Mouse (Mus musculus) limb, embryonic 12.5 days (tissue): Measurements from ENCODE around the gene Mbnl2. TPM values are rescaled to one million over a fixed set of nuclear protein-coding genes. Genes with fewer than 3 reads are reported as not detected.

Experiments
- ATAC-seq: fragments of 200-750 bp; cut with Nextera tagmentation; 2 replicates; pipeline ENCODE4 v1.8.0; 2017; ENCODE audit warnings: low read depth, moderate TSS enrichment; ENCODE audit not compliant: insufficient number of reproducible peaks, insufficient read depth, low FRiP score, low TSS enrichment
- H3K27ac ChIP-seq: fragments of 300-500 bp; sonication (generic); 2 replicates; pipeline ENCODE4 v1.5.1; 2016; ENCODE audit warnings: mild to moderate bottlenecking, moderate library complexity
- H3K27me3 ChIP-seq: fragments of 300-500 bp; sonication (generic); 2 replicates; pipeline ENCODE4 v1.6.1; 2016; ENCODE audit warnings: mild to moderate bottlenecking, moderate library complexity
- H3K36me3 ChIP-seq: fragments of 300-500 bp; sonication (generic); 2 replicates; pipeline ENCODE4 v1.6.1; 2016; ENCODE audit warnings: mild to moderate bottlenecking, moderate library complexity
- H3K4me1 ChIP-seq: fragments of 300-500 bp; sonication (generic); replicated peaks from 2 replicates; pipeline ENCODE4 v1.6.1; 2016
- H3K4me2 ChIP-seq: fragments of 300-500 bp; sonication (generic); 2 replicates; pipeline ENCODE4 v1.6.1; 2016; ENCODE audit warnings: mild to moderate bottlenecking, moderate library complexity
- H3K4me3 ChIP-seq: fragments of 300-500 bp; sonication (generic); replicated peaks from 2 replicates; pipeline ENCODE4 v1.5.1; 2016; ENCODE audit warnings: mild to moderate bottlenecking
- H3K9ac ChIP-seq: fragments of 300-500 bp; sonication (generic); replicated peaks from 2 replicates; pipeline ENCODE4 v1.6.1; 2016; ENCODE audit warnings: mild to moderate bottlenecking, moderate library complexity
- H3K9me3 ChIP-seq: fragments of 300-500 bp; sonication (generic); 2 replicates; pipeline ENCODE4 v1.6.1; 2016; ENCODE audit warnings: mild to moderate bottlenecking, moderate library complexity
- WGBS: fragments of 180-500 bp; shearing (Covaris S2); methylation state at CpG from one replicate; pipeline ENCODE4 v1.1.7; 2016; 5-methylcytosine and 5-hydroxymethylcytosine counted together
- polyA plus RNA-seq: library from polyadenylated mRNA; unstranded; fragments of >200 nt; fragmentation: Nextera tagmentation; extraction: Ambion mirVana; gene quantifications from 2 replicates; pipeline ENCODE4 v1.2.1, GENCODE M21; 2016

Gene Mbnl2
- polyA plus RNA-seq, 1 experiment from 2014 or later, result 79.0 TPM

DNA sequence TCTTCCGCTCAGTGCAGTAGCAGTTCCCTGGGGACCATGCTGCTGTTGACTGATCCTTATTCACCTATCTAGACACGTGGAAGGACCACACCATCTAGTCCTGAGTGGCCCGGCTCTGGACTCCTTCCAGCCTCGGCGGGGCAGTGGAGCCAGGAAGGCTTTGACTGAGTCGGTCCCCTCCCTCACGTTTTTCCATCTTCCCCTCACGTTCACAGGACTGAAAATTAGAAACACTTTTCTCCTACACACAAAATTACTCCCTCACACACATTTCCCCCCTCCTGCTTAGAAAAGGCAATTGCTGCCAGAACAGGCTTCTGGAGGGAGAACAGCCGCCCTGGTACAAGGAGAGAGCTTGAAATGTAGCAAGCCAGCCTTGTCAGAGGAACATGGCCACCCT is 13.6 kb downstream of the Mbnl2 start:
- Histone ChIP-seq H3K4me2 (no peak overlapping the region), H3K27ac (peak overlapping the region; percentile 89), H3K27me3 (no peaks in the 10 kb centered on the region), H3K36me3 (peaks cover 25% of the 10 kb centered on the region; the same call in 1 of the 2 replicates), H3K9me3 (no peaks in the 10 kb centered on the region), H3K4me1 (peaks cover 76% of the 10 kb centered on the region), H3K4me3 (no peak overlapping the region), H3K9ac (no peak overlapping the region)
- WGBS, result 55% methylated on average over 9 of the region's 9 CpGs
- no peak for ATAC-seq

DNA sequence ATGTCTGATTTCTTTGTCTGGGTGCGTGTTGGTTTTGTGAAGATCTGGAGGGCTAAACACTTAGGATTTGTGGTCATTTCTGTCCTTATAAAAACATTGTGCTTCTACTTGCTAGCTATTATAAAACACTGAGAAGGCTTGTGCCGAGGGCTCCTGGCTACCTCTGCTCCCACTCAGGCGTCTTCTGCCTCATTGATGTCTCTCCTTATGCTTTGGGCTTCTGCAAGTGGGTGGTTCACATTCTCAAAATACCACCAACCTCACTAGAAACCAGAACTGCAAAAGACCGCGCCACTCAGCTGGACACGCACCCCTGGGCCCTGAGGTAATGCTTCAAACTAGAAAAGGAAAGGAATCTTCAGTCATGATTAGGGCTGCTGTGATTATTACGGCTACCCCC is 14.1 kb downstream of the Mbnl2 start:
- no peak overlapping the region for H3K4me3 ChIP-seq
- no peak overlapping the region for H3K4me2 ChIP-seq
- peak overlapping the region; percentile 89 for H3K27ac ChIP-seq
- H3K9ac ChIP-seq, result no peak overlapping the region
- no peaks in the 10 kb centered on the region for H3K27me3 ChIP-seq
- peaks cover 76% of the 10 kb centered on the region for H3K4me1 ChIP-seq
- 74% methylated on average over 7 of the region's 7 CpGs for WGBS
- peaks cover 21% of the 10 kb centered on the region; the same call in 1 of the 2 replicates for H3K36me3 ChIP-seq
- H3K9me3 ChIP-seq, result no peaks in the 10 kb centered on the region
- no peak for ATAC-seq

DNA sequence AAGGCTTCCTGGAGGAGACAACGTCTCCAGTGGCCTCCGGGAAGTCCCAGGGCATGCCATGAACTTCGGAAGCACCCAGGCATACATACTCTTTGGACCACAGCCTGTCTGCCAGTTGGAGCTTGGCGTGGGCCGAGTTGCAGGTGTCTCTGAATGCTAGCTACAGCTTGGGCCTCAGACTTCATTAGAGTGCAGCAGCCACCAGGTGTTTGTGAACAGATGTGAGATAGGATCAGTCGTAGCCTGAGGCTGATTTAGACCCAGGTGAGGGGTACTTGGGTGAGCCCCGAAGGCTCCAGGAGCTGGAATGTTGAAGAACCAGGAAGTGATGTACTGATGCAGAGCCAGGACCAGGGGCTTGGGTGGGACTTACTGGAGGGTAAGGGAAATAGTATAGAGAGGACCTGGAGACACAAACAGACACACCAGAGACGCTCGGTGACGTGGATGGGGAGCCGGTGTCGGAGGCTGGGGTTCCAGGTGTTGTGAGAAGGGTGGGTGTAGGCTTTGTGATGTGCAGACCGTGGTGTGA is 15.8 kb downstream of the Mbnl2 start:
- Histone ChIP-seq H3K36me3 (peaks cover 20% of the 10 kb centered on the region; the same call in 1 of the 2 replicates), H3K4me3 (no peak overlapping the region), H3K4me2 (no peak overlapping the region), H3K4me1 (peaks cover 75% of the 10 kb centered on the region), H3K9ac (no peak overlapping the region), H3K9me3 (no peaks in the 10 kb centered on the region), H3K27ac (peak overlapping the region; percentile 17; the same call in 1 of the 2 replicates), H3K27me3 (no peaks in the 10 kb centered on the region)
- no peak for ATAC-seq
- 85% methylated on average over 13 of the region's 13 CpGs for WGBS

DNA sequence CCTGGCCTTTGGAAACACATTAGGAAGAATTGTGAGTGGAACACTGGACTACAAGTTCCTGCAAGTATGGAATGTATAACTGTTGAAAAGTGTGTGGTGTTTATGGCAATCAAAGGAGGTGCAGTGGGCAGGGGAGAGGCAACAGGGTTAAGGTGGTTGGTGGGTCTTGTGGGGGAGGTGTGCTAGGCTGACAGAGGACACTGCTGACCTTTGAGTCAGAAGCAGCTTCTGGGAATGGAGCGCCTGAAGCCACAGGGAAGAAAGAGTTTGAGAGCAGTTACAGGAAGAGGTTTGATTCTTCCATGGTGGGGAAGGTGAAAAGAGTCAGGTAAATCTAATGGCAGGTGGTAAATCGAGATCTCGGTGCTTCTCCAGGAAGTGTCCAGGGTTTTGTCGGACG is 16.7 kb downstream of the Mbnl2 start:
- H3K9me3 ChIP-seq, result no peaks in the 10 kb centered on the region
- peaks cover 20% of the 10 kb centered on the region; the same call in 1 of the 2 replicates for H3K36me3 ChIP-seq
- H3K9ac ChIP-seq, result no peak overlapping the region
- H3K4me3 ChIP-seq, result no peak overlapping the region
- ATAC-seq, result no peak
- peaks cover 75% of the 10 kb centered on the region for H3K4me1 ChIP-seq
- no peak overlapping the region for H3K4me2 ChIP-seq
- no peaks in the 10 kb centered on the region for H3K27me3 ChIP-seq
- 73% methylated on average over 5 of the region's 5 CpGs for WGBS
- H3K27ac ChIP-seq, result peak overlapping the region; percentile 62; the same call in 1 of the 2 replicates

DNA sequence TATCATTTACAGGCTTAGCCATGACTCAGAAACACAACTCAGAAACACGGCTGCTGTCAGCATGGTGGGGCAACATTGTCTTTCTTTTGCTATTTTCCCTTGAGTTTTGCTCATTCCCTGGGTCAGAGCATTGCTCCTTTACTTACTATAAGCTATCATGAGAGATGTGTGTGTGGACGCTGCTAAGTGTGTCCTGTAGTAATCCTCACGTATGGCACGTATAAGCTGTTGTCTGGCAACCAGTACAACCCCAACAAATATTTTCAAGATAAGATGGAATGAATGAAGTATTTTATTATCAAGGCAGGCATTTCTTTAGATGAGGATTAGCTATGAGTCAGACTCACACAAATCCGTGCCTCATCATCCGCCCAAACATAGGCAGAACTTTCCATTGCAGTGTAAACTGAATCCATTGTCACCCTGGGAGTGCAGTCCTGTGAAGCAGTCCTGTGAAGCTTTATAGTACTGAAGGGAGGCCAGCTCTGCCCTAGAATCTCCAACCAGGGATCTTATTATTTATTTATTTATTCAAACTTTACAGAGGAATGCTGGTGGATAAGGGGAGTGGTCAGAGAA is 17.2 kb downstream of the Mbnl2 start:
- peaks cover 73% of the 10 kb centered on the region for H3K4me1 ChIP-seq
- H3K4me2 ChIP-seq, result no peak overlapping the region
- peak overlapping the region; percentile 62; the same call in 1 of the 2 replicates for H3K27ac ChIP-seq
- peaks cover 20% of the 10 kb centered on the region; the same call in 1 of the 2 replicates for H3K36me3 ChIP-seq
- H3K9ac ChIP-seq, result no peak overlapping the region
- WGBS, result 83% methylated on average over 6 of the region's 6 CpGs
- H3K27me3 ChIP-seq, result no peaks in the 10 kb centered on the region
- ATAC-seq, result no peak
- no peak overlapping the region for H3K4me3 ChIP-seq
- H3K9me3 ChIP-seq, result no peaks in the 10 kb centered on the region

DNA sequence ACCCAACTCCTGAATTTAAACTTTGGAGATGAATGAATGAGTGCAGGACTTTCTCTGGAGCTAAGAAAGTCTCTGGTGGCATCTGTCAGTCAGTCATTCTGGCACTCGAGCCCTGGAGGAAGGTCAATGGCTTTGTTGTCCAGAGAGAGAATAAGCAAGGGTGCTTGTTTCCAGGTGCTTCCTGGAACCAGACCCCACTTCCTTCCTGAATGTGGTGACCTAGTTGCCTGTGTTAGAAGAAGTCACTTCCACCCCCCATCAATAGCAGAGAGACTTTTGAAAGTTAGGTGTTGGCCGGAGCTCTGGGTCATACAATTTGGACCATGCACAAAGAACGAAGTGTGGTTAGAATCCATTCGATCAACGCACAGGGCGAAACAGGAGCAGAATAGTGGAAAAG is 19.0 kb downstream of the Mbnl2 start:
- Histone ChIP-seq H3K36me3 (peaks cover 20% of the 10 kb centered on the region; the same call in 1 of the 2 replicates), H3K9ac (no peak overlapping the region), H3K27me3 (no peaks in the 10 kb centered on the region), H3K9me3 (no peaks in the 10 kb centered on the region), H3K4me3 (no peak overlapping the region), H3K4me2 (peak overlapping the region; percentile 1; the same call in 1 of the 2 replicates), H3K27ac (peak overlapping the region; percentile 89), H3K4me1 (peaks cover 65% of the 10 kb centered on the region)
- 83% methylated on average over 6 of the region's 6 CpGs for WGBS
- ATAC-seq, result no peak

DNA sequence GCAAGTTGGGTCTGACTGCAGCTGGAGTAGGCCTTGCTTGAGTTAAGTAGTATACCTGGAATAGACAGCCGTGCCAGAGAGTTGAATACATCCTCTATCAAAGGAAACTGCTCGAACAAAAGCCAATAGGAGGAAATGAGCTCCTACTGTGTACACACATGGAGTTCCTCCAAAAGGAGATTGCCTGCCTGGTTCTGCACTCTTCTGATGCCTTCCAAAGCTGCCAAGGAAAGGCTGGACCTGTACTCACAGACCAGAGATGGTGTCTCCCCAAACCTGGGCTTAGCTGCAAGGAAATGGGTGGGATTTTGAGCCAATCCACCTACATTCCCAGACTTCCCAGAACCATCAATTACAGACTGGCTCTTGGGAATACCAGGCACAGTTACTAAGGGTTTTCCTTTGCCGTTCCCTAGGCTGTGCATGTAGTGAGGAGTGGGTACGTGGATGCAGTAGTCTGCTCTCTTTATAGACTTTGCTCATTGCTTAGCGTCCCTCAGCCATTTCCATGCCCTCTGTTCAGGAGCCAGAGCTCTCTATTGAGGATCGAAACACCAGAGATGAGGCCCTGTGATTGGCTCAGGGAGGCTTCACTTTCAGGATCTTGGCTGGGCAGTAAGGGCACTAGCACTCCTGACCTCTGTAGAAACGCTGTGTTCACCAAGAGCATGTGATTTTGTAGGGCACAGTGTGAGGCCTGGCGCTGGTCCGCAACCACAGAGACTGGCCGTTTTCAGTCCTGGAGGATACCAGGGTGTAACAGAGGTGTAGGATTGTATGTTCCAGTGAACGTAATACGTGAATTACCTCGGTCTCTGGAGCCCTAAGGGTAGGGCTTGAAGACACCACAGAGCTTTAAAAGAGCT is 20.1 kb downstream of the Mbnl2 start:
- H3K27ac ChIP-seq, result peak overlapping the region; percentile 91
- no peak for ATAC-seq

DNA sequence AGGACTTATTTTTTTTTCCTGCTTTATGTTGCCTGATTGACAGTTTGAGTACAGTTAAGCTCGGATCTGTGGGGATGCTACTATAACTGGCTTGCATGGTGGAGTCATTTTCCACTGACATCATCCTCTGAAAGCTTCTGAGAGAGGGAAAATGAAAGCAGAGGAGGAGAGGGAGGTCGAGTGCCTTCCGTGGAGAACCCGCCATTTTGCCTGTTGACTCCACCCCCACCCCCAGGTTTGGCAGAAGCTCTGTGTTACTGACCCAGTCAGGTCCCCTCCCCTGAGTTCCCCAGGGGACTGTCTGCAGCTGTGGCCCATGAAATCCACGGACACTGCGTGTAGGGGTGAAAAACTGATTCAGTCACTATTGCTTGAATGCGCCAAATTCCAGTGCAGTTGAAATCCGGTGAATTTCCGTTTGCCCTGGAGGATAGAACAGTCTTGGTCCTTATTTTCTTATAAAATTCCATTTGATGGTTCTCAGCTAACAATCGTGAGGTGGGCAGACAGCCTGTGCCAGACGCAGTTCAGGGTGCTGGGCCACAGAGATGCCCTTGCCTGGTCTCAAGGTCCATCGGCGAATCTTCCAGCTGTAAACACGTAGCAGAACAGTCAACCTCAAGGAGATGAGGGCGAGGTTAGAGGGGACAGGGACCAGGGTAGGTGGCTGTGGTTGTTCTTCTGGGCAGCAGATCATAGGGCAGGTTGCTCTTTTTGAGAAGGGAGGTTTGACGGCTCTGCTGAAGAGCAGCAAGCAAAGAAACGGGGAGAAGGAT is 20.9 kb downstream of the Mbnl2 start:
- no peak overlapping the region for H3K4me3 ChIP-seq
- 67% methylated on average over 17 of the region's 17 CpGs for WGBS
- H3K27me3 ChIP-seq, result no peaks in the 10 kb centered on the region
- no peaks in the 10 kb centered on the region for H3K9me3 ChIP-seq
- peaks cover 63% of the 10 kb centered on the region for H3K4me1 ChIP-seq
- peak overlapping the region; percentile 91 for H3K27ac ChIP-seq
- H3K4me2 ChIP-seq, result peak overlapping the region; percentile 45
- no peak for ATAC-seq
- no peak overlapping the region for H3K9ac ChIP-seq
- peaks cover 6% of the 10 kb centered on the region; the same call in 1 of the 2 replicates for H3K36me3 ChIP-seq

More for the DNA sequence above, 20.1 kb downstream of the Mbnl2 start:
- Histone ChIP-seq H3K4me1 (peaks cover 69% of the 10 kb centered on the region), H3K36me3 (peaks cover 14% of the 10 kb centered on the region; the same call in 1 of the 2 replicates), H3K9me3 (no peaks in the 10 kb centered on the region), H3K9ac (no peak overlapping the region), H3K27me3 (no peaks in the 10 kb centered on the region), H3K4me2 (no peak overlapping the region), H3K4me3 (no peak overlapping the region)
- 81% methylated on average over 13 of the region's 13 CpGs for WGBS

DNA sequence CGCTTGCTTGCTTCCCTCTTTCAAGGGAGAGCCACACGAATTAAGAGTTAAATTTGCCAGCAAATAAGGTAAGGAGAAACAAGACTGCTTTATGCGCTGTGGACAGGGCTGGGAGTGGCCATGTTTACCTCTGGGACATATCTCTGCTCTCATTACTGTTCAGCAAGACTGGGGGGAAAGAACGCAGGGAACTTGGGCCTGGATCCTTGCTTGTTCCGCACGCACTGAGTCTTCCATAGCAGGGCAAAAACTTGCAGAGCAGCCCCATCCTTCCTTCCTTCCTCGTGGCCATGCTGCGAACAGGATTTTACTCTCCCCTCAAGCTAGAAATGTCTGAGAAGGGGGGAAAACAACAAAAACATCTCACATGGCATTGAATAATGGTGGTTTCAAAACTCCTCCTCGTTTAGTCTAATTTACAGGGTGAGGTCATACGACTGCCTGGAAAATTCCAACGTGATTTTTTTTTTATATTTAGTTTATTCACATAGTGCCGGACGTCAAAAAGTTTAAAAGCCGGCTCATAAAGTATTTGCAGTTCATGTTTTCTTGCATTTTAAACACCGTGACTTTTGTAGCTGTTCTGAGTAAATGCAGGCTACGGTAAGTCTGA is 21.8 kb downstream of the Mbnl2 start:
- H3K27ac ChIP-seq, result peak overlapping the region; percentile 91
- WGBS, result 24% methylated on average over 16 of the region's 16 CpGs
- H3K4me3 ChIP-seq, result no peak overlapping the region
- 0 out of 2 replicates have a peak overlapping the region, but pooled peaks have one; percentile 2 for H3K9ac ChIP-seq
- H3K4me2 ChIP-seq, result peak overlapping the region; percentile 45
- H3K27me3 ChIP-seq, result no peaks in the 10 kb centered on the region
- no peaks in the 10 kb centered on the region for H3K9me3 ChIP-seq
- no peak for ATAC-seq
- peaks cover 4% of the 10 kb centered on the region; the same call in 1 of the 2 replicates for H3K36me3 ChIP-seq
- H3K4me1 ChIP-seq, result peaks cover 55% of the 10 kb centered on the region

DNA sequence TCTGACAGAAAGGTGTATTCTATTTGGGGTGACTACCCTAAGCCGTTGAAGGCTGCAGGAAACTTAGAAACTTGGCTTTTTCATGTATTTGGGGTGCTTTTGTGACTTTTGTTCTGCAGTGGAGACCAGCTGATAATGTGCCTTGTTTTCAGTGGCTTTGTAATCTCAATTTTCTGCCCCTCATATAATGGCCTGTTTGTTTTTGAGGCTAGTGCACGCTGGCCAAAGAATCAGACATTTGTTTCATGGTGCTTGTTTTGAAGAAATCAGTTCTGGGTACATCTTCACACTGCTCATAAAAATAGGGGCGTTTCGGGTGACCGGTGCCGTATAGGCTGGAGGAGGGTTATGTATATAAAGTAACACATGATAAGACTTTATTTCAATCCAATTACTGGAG is 22.4 kb downstream of the Mbnl2 start:
- no peak for ATAC-seq
- 78% methylated on average over 6 of the region's 6 CpGs for WGBS
- Histone ChIP-seq H3K27ac (peak overlapping the region; percentile 91), H3K9me3 (no peaks in the 10 kb centered on the region), H3K27me3 (no peaks in the 10 kb centered on the region), H3K36me3 (peaks cover 4% of the 10 kb centered on the region; the same call in 1 of the 2 replicates), H3K4me3 (no peak overlapping the region), H3K9ac (no peak overlapping the region), H3K4me1 (peaks cover 56% of the 10 kb centered on the region), H3K4me2 (peak overlapping the region; percentile 45)
